Mouse (Mus musculus): ENCODE measurements around the gene Pi4kb. TPM values are rescaled to one million over a fixed set of nuclear protein-coding genes. Genes with fewer than 3 reads are reported as not detected.
"Not testable (repeated sequence)": the region's sequence is repeated elsewhere in the genome, so short reads cannot be mapped to it uniquely, and the experiment has no call there.

Gene Pi4kb
- 30.2 and 31.7 TPM in 2 replicates for polyA plus RNA-seq (2012; rRNA removed)

DNA sequence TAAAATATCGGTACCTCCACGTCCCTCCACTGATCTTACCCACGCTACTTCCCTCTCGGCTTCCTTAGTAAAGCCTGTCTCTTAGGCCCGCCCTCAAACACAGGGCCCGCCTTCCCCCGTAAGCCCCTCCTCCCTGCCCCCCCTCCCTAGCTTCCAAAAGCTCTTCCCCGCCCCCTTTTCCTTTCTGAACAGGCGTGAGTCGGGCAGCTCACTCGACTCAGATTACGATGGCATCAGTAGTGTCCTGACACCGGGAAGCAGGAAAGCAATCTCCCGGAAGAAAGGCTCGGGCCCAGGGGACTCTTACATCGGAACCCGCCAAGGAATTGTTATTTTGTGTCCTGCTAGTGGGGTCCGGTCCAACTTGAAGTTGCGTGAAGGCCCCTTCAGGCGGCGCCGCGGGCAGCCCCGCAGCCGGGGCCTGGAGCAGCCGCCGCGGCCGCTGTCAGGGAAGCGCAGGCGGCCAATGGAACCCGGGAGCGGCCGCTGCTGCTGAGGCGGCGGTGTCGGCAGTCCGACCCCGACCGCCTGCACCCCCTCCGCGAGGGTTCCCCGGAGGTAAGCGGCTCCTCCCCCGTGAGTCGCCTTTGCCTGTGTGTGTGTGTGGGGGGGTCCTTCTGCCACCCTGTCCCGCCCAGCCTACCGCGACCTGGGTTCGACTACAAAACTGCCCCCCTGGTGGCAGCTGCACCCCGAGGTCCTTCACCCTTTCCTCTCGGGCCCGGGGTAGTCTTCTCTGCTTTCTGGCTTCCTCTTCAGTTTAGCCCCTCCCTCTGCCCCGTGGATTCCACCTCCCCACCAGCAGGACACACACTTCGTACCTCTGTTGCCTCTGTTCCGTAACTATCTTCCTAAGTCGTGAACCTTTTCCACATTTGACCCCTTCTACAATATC, at the start of gene Pi4kb:
TSS of gene Pi4kb (plus strand) at position 204 of the 895 bp plus-strand sequence.
- 1% methylated on average over 55 of the region's 57 CpGs for WGBS
- Histone ChIP-seq H3K27ac (ENCODE audit: insufficient read depth, low read length) (peak within 1 kb of the TSS; percentile 97), H3K27me3 (ENCODE audit: control insufficient read depth, insufficient read depth, low read length) (no peaks in the 10 kb centered on the region), H3K36me3 (ENCODE audit: control insufficient read depth, insufficient read depth, low read length) (no peaks in the 10 kb centered on the region), H3K4me3 (ENCODE audit: extremely low read depth, insufficient read depth, insufficient read length) (peak within 1 kb of the TSS; percentile 93), H3K4me1 (ENCODE audit: control insufficient read depth, insufficient read depth, insufficient read length) (peaks cover 3% of the 10 kb centered on the region; the same call in 1 of the 2 replicates)
- TF ChIP-seq CTCF (IDR thresholded peaks at IDR 0.05; ENCODE audit: extremely low read depth, insufficient read depth, insufficient read length, insufficient replicate concordance) = no peak
- TF ChIP-seq POLR2A (IDR thresholded peaks at IDR 0.05; ENCODE audit: low read depth, low read length) = peak; percentile 29; the same call in 1 of the 2 replicates
- DNase-seq (ENCODE audit: low read depth in 1 of 2, low spot score in 2 of 2) = peak; percentile 83 to 93

DNA sequence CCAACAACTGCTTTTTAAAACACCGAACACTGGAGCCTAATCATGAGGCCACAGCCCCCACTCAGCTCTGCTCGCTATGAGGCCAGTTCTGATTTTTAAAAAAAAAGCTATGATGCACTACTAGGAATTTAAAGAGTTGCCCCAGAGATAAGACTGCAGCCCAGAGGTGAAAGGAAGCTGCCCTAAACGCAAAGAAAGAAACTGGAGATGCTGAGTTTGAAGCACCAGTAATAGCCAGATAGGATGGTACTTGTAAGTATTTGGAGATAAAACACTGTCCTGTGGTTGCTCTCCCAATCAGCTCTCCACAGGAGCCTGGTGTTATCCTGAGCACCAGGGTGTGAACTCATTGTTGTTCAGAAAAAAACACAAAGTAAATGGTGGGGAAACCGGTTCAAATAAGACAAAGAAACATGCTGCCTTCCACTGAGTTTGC, 48.2 kb upstream of the Pi4kb start:
- not testable (repeated sequence) for H3K36me3 ChIP-seq (ENCODE audit: control insufficient read depth, insufficient read depth, low read length); H3K27ac ChIP-seq (ENCODE audit: insufficient read depth, low read length); H3K4me3 ChIP-seq (ENCODE audit: extremely low read depth, insufficient read depth, insufficient read length); H3K27me3 ChIP-seq (ENCODE audit: control insufficient read depth, insufficient read depth, low read length); DNase-seq (ENCODE audit: low read depth in 1 of 2, low spot score in 2 of 2); H3K4me1 ChIP-seq (ENCODE audit: control insufficient read depth, insufficient read depth, insufficient read length)
- 72% methylated on average over 4 of the region's 4 CpGs for WGBS

DNA sequence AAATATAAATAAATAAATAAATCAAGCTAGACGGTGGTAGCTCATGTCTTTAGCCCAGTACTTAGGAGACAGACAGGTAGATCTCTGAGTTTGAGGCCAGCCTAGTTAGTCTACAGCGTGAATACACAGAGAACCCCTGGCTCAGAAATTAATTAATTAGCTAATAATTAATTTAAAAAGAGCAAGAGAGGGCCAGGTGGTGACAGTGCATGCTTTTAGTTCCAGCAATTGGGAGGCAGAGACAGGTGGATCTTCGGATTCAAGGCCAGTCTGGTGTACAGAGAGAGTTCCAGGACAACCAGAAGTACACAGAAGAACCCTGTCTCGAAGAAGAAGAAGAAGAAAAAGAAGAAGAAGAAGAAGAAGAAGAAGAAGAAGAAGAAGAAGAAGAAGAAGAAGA, 45.6 kb upstream of the Pi4kb start:
- H3K36me3 ChIP-seq (ENCODE audit: control insufficient read depth, insufficient read depth, low read length); DNase-seq (ENCODE audit: low read depth in 1 of 2, low spot score in 2 of 2): not testable (repeated sequence)
- WGBS = 93% methylated on average over 4 of the region's 4 CpGs

DNA sequence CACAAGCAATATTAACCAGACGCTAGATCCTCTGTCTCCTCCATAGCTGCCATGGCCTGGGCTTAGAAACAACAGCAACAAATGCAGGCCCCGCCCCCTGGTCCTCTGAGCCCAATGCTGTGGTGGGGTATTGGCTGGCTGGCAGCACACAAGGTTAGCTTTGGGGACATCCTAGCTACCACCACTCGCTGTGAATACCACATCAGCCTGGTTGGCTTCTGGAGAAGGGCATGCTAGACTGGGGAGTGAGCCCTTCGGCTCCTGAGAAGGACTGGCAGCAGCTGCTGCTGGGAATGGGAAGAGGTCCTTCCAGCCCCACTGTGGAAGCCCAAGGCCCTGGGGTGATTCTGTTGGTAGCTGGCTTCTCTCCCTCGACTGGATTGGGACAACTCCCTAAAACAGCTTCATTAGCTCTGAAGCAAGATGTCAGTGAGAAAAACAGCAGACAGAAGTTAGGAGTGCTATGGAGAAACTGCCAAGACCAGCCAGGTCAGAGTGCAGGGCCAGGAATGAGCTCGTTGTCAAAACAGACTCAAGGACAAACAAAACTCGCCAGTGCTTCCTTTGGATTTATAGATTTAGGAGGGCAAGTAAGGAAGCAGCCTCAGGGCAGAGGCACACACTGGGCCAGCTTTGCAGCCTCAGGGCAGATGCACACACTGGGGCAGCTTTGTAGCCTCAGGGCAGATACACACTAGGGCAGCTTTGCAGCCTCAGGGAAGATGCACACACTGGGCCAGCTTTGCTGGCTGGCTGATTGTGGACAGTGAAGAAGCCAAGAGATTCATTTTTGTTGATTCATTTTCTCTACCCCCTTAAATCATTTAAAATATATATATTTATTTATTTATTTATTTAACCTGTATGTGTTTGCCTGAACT, 43.9 kb upstream of the Pi4kb start:
- not testable (repeated sequence) for H3K4me3 ChIP-seq (ENCODE audit: extremely low read depth, insufficient read depth, insufficient read length); H3K36me3 ChIP-seq (ENCODE audit: control insufficient read depth, insufficient read depth, low read length); H3K27me3 ChIP-seq (ENCODE audit: control insufficient read depth, insufficient read depth, low read length); H3K4me1 ChIP-seq (ENCODE audit: control insufficient read depth, insufficient read depth, insufficient read length); DNase-seq (ENCODE audit: low read depth in 1 of 2, low spot score in 2 of 2)
- H3K27ac ChIP-seq (ENCODE audit: insufficient read depth, low read length) = peak overlapping the region; percentile 5; the same call in 1 of the 2 replicates
- 83% methylated on average over 7 of the region's 7 CpGs for WGBS

More for the DNA sequence above, 45.6 kb upstream of the Pi4kb start:
- not testable (repeated sequence) for H3K27me3 ChIP-seq (ENCODE audit: control insufficient read depth, insufficient read depth, low read length); H3K4me1 ChIP-seq (ENCODE audit: control insufficient read depth, insufficient read depth, insufficient read length); H3K27ac ChIP-seq (ENCODE audit: insufficient read depth, low read length); H3K4me3 ChIP-seq (ENCODE audit: extremely low read depth, insufficient read depth, insufficient read length)

DNA sequence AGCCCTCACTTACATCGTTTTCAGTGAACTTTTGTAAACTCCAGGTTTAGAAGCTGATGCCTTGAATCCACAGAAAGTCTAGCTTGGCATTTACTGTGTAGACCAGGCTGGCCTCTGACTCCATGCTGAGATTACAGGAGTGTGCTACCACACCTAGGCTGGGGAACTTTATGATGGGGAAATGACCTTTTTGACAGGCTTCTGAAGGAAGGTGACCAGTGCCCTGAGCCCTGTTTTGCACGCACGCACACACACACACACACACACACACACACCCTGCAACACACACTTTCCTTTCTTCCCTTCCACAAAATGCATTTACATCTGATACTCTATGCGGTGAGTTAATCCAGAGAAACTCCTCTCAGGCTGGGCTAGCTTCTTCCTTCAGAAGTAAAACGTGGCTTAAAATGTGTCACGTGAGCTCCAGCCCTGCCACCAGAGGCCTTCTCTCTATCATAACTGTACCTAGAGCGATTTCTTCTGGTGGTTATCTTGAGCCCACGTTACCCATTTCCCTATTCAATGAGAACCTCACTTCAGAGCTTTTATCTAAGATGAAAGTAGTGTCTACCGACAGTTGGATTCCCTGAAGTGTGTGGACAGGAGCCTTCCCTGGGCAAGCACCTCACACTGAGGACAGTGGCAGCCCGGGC, 43.0 kb upstream of the Pi4kb start:
- H3K27ac ChIP-seq (ENCODE audit: insufficient read depth, low read length) = not testable (repeated sequence)

DNA sequence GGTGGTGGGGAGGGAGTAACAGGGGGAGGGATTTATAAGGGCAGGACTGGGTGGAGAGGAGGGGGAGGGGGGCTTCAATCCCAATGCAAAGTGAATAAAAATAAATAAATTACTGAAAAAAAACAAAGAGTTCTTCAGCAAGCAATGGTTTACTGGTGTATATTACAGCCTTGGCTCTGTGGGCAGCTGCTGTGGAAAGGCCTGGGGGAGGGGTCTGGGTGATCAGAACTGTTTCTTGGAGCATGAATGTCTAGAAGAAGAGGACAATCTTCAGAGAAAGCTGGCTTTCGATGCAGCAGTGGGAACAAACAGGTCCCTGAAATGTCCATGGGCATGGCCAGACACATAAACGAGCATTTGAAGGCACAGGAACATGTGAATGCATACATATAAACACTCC, 42.3 kb upstream of the Pi4kb start:
- H3K27me3 ChIP-seq (ENCODE audit: control insufficient read depth, insufficient read depth, low read length); H3K27ac ChIP-seq (ENCODE audit: insufficient read depth, low read length); H3K4me1 ChIP-seq (ENCODE audit: control insufficient read depth, insufficient read depth, insufficient read length); H3K36me3 ChIP-seq (ENCODE audit: control insufficient read depth, insufficient read depth, low read length); DNase-seq (ENCODE audit: low read depth in 1 of 2, low spot score in 2 of 2); H3K4me3 ChIP-seq (ENCODE audit: extremely low read depth, insufficient read depth, insufficient read length): not testable (repeated sequence)
- 59% methylated on average over 2 of the region's 2 CpGs for WGBS

More for the DNA sequence above, 43.0 kb upstream of the Pi4kb start:
- H3K36me3 ChIP-seq (ENCODE audit: control insufficient read depth, insufficient read depth, low read length); H3K4me1 ChIP-seq (ENCODE audit: control insufficient read depth, insufficient read depth, insufficient read length); H3K4me3 ChIP-seq (ENCODE audit: extremely low read depth, insufficient read depth, insufficient read length); H3K27me3 ChIP-seq (ENCODE audit: control insufficient read depth, insufficient read depth, low read length); DNase-seq (ENCODE audit: low read depth in 1 of 2, low spot score in 2 of 2): not testable (repeated sequence)
- WGBS = 83% methylated on average over 10 of the region's 10 CpGs

All from spleen, adult 2 months (tissue).